Mouse (Mus musculus): ENCODE results near the gene Apba2. TPM values are rescaled to one million over a fixed set of nuclear protein-coding genes. Genes with fewer than 3 reads are reported as not detected.

The Apba2 gene
- polyA plus RNA-seq, 1 experiment, result not detected

DNA sequence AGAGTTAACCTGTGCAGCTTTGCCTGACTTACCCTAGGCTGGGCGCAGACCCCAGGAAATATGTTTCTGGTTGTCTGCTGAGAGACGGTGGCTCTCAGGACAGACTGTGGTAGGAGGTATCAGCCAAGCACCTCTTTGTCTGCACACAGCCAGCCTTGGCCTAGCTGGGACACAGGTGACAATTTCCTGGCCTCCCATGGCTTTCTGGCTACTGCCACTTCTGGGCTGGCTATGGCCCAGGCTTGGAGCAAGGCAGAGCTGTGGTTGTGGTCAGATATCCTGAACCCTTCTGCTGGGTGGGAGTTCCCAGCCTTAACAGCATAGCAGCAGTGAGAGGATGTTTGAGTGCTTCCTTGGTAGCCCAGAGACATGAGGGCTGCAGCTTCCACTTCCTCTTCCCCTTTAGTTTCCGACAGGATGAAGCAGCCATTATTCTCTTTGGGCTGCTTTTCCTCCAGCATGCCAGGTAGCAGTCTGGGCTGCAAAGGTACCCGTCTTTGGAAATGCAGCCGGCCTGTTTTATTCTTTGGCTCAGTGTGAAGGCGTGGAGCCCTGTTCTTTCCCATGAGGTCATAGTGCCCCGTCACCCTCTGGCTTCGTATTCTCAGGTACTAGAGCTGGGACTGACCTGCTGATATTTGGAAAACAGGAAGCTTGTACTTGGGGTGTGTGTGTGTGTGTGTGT lies 9.2 kb downstream of the Apba2 start:
- H3K27me3 ChIP-seq (ENCODE audit: control insufficient read depth, insufficient read depth, insufficient read length), result no peaks in the 10 kb centered on the region
- no peaks in the 10 kb centered on the region for H3K79me2 ChIP-seq (ENCODE audit: control insufficient read depth, insufficient read depth)
- H3K4me2 ChIP-seq (ENCODE audit: low read depth), result no peak overlapping the region
- H3K4me3 ChIP-seq, result no peak overlapping the region
- H3ac ChIP-seq (ENCODE audit: control insufficient read depth, insufficient read length), result no peak overlapping the region
- H3K36me3 ChIP-seq (ENCODE audit: control insufficient read depth, insufficient read depth), result no peaks in the 10 kb centered on the region
- TF ChIP-seq CEBPB (IDR thresholded peaks at IDR 0.05; ENCODE audit: insufficient read depth, poor library complexity, severe bottlenecking) (no peak), USF1 (IDR thresholded peaks at IDR 0.05; ENCODE audit: low read depth) (no peak), POLR2A (IDR thresholded peaks at IDR 0.05; ENCODE audit: insufficient read length, low read depth) (no peak), SRF (IDR thresholded peaks at IDR 0.05; ENCODE audit: control insufficient read depth, insufficient read length, low read depth) (no peak), MAX (IDR thresholded peaks at IDR 0.05; ENCODE audit: low read depth) (no peak), TCF3 (IDR thresholded peaks at IDR 0.05; ENCODE audit: insufficient read length, low read depth) (no peak), REST (IDR thresholded peaks at IDR 0.05; ENCODE audit: insufficient read depth, insufficient read length) (no peak), TCF12 (IDR thresholded peaks at IDR 0.05; ENCODE audit: insufficient read depth, poor library complexity, severe bottlenecking) (no peak), E2F4 (IDR thresholded peaks at IDR 0.05; ENCODE audit: insufficient read depth) (no peak), MYOD1 (IDR thresholded peaks at IDR 0.05; ENCODE audit: control insufficient read depth in 1 of 3, insufficient read length in 2 of 3, low read depth in 2 of 3) (no peak), MYOG (IDR thresholded peaks at IDR 0.05; ENCODE audit: control insufficient read depth in 1 of 3, insufficient read depth in 1 of 3, insufficient read length in 2 of 3, low read depth in 2 of 3) (no peak), POLR2AphosphoS2 (IDR thresholded peaks at IDR 0.05; ENCODE audit: insufficient read length, low read depth) (no peak)

DNA sequence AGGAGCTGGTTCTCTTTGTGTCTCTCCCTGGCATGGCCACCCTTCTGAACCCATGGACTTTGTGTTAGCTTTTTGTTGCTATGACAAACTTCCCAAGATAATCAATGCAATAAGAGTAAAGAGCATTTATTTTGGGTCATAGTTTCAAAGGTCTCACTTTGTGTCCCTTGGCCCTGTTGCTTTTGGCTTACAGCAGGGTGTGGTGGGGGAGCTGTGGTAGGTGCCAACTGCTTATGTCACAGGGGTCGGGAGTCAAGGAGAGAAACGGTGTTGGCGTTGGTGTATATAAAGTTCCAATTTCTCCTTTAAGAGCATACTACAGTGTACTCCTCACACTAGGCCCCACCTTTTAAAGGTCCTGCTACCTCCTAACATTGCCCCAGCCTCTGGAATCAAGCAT lies 12.1 kb downstream of the Apba2 start:
- Histone ChIP-seq H3ac (ENCODE audit: control insufficient read depth, insufficient read length) (no peak overlapping the region), H3K79me2 (ENCODE audit: control insufficient read depth, insufficient read depth) (no peaks in the 10 kb centered on the region), H3K4me3 (no peak overlapping the region), H3K36me3 (ENCODE audit: control insufficient read depth, insufficient read depth) (no peaks in the 10 kb centered on the region), H3K27me3 (ENCODE audit: control insufficient read depth, insufficient read depth, insufficient read length) (no peaks in the 10 kb centered on the region), H3K4me2 (ENCODE audit: low read depth) (no peak overlapping the region)
- no peak for TF ChIP-seq MYOD1 (IDR thresholded peaks at IDR 0.05; ENCODE audit: control insufficient read depth in 1 of 3, insufficient read length in 2 of 3, low read depth in 2 of 3)
- TF ChIP-seq TCF12 (IDR thresholded peaks at IDR 0.05; ENCODE audit: insufficient read depth, poor library complexity, severe bottlenecking), result no peak
- TF ChIP-seq REST (IDR thresholded peaks at IDR 0.05; ENCODE audit: insufficient read depth, insufficient read length), result no peak
- TF ChIP-seq POLR2A (IDR thresholded peaks at IDR 0.05; ENCODE audit: insufficient read length, low read depth), result no peak
- TF ChIP-seq MYOG (IDR thresholded peaks at IDR 0.05; ENCODE audit: control insufficient read depth in 1 of 3, insufficient read depth in 1 of 3, insufficient read length in 2 of 3, low read depth in 2 of 3), result no peak
- TF ChIP-seq E2F4 (IDR thresholded peaks at IDR 0.05; ENCODE audit: insufficient read depth), result no peak
- TF ChIP-seq TCF3 (IDR thresholded peaks at IDR 0.05; ENCODE audit: insufficient read length, low read depth), result no peak
- no peak for TF ChIP-seq MAX (IDR thresholded peaks at IDR 0.05; ENCODE audit: low read depth)
- TF ChIP-seq POLR2AphosphoS2 (IDR thresholded peaks at IDR 0.05; ENCODE audit: insufficient read length, low read depth), result no peak

DNA sequence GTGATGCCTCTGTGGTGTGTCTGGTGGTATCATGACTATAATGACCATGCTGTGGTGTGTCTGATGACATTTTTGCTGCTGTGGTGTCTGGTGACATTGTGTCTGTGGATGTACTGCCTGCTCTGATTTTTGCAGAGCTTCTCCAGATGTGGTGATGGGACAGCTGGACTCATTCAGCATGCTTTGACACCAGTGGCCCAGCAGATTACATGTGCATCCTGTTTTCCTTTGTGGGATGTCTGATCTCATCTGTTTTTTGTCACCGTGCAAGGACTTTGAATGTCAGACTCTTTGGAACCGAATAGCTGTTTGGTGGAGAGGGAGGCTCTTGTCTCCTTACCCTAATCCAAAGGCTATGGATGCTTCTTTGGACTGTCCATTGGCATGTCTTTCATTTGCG lies 13.8 kb downstream of the Apba2 start:
- Histone ChIP-seq H3K4me2 (ENCODE audit: low read depth) (no peak overlapping the region), H3K36me3 (ENCODE audit: control insufficient read depth, insufficient read depth) (no peaks in the 10 kb centered on the region), H3K27me3 (ENCODE audit: control insufficient read depth, insufficient read depth, insufficient read length) (no peaks in the 10 kb centered on the region), H3K79me2 (ENCODE audit: control insufficient read depth, insufficient read depth) (no peaks in the 10 kb centered on the region), H3K4me3 (no peak overlapping the region), H3ac (ENCODE audit: control insufficient read depth, insufficient read length) (no peak overlapping the region)
- TF ChIP-seq MAX (IDR thresholded peaks at IDR 0.05; ENCODE audit: low read depth), result no peak
- TF ChIP-seq TCF12 (IDR thresholded peaks at IDR 0.05; ENCODE audit: insufficient read depth, poor library complexity, severe bottlenecking), result no peak
- no peak for TF ChIP-seq E2F4 (IDR thresholded peaks at IDR 0.05; ENCODE audit: insufficient read depth)
- no peak for TF ChIP-seq POLR2A (IDR thresholded peaks at IDR 0.05; ENCODE audit: insufficient read length, low read depth)
- TF ChIP-seq REST (IDR thresholded peaks at IDR 0.05; ENCODE audit: insufficient read depth, insufficient read length), result no peak
- no peak for TF ChIP-seq MYOD1 (IDR thresholded peaks at IDR 0.05; ENCODE audit: control insufficient read depth in 1 of 3, insufficient read length in 2 of 3, low read depth in 2 of 3)
- TF ChIP-seq POLR2AphosphoS2 (IDR thresholded peaks at IDR 0.05; ENCODE audit: insufficient read length, low read depth), result no peak
- TF ChIP-seq SRF (IDR thresholded peaks at IDR 0.05; ENCODE audit: control insufficient read depth, insufficient read length, low read depth), result no peak
- no peak for TF ChIP-seq USF1 (IDR thresholded peaks at IDR 0.05; ENCODE audit: low read depth)
- no peak for TF ChIP-seq CEBPB (IDR thresholded peaks at IDR 0.05; ENCODE audit: insufficient read depth, poor library complexity, severe bottlenecking)
- TF ChIP-seq TCF3 (IDR thresholded peaks at IDR 0.05; ENCODE audit: insufficient read length, low read depth), result no peak
- no peak for TF ChIP-seq MYOG (IDR thresholded peaks at IDR 0.05; ENCODE audit: control insufficient read depth in 1 of 3, insufficient read depth in 1 of 3, insufficient read length in 2 of 3, low read depth in 2 of 3)

DNA sequence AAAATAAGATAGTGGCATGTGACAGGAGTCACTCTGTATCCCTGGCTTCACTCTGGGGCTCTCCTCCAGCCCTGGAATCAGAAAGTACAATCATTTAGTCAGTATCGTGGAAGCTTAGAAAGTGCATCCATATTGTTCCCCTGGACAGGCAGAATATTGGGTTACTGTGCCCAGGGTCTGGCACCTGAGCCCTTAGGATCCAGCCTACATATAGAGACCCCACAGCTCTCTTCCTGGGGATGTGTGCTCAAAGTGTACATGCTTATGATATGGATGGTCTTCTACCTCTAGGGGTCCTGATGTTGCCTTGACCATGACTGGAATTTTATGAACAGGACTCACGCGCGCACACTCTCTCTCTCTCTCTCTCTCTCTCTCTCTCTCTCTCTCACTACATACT lies 14.4 kb downstream of the Apba2 start:
- no peak for TF ChIP-seq E2F4 (IDR thresholded peaks at IDR 0.05; ENCODE audit: insufficient read depth)
- TF ChIP-seq USF1 (IDR thresholded peaks at IDR 0.05; ENCODE audit: low read depth), result no peak
- TF ChIP-seq REST (IDR thresholded peaks at IDR 0.05; ENCODE audit: insufficient read depth, insufficient read length), result no peak
- no peak for TF ChIP-seq MYOG (IDR thresholded peaks at IDR 0.05; ENCODE audit: control insufficient read depth in 1 of 3, insufficient read depth in 1 of 3, insufficient read length in 2 of 3, low read depth in 2 of 3)
- no peak for TF ChIP-seq TCF3 (IDR thresholded peaks at IDR 0.05; ENCODE audit: insufficient read length, low read depth)
- TF ChIP-seq MYOD1 (IDR thresholded peaks at IDR 0.05; ENCODE audit: control insufficient read depth in 1 of 3, insufficient read length in 2 of 3, low read depth in 2 of 3), result no peak
- no peak for TF ChIP-seq POLR2A (IDR thresholded peaks at IDR 0.05; ENCODE audit: insufficient read length, low read depth)
- TF ChIP-seq TCF12 (IDR thresholded peaks at IDR 0.05; ENCODE audit: insufficient read depth, poor library complexity, severe bottlenecking), result no peak
- no peak for TF ChIP-seq MAX (IDR thresholded peaks at IDR 0.05; ENCODE audit: low read depth)
- no peak for TF ChIP-seq SRF (IDR thresholded peaks at IDR 0.05; ENCODE audit: control insufficient read depth, insufficient read length, low read depth)
- no peak for TF ChIP-seq POLR2AphosphoS2 (IDR thresholded peaks at IDR 0.05; ENCODE audit: insufficient read length, low read depth)
- TF ChIP-seq CEBPB (IDR thresholded peaks at IDR 0.05; ENCODE audit: insufficient read depth, poor library complexity, severe bottlenecking), result no peak
- Histone ChIP-seq H3K36me3 (ENCODE audit: control insufficient read depth, insufficient read depth) (no peaks in the 10 kb centered on the region), H3K4me3 (no peak overlapping the region), H3ac (ENCODE audit: control insufficient read depth, insufficient read length) (no peak overlapping the region), H3K4me2 (ENCODE audit: low read depth) (no peak overlapping the region), H3K27me3 (ENCODE audit: control insufficient read depth, insufficient read depth, insufficient read length) (no peaks in the 10 kb centered on the region), H3K79me2 (ENCODE audit: control insufficient read depth, insufficient read depth) (no peaks in the 10 kb centered on the region)

All from myocyte (in vitro differentiated cells).